Mouse (Mus musculus): ENCODE data around the gene Cyp2ab1. TPM values are rescaled to one million over a fixed set of nuclear protein-coding genes. Genes with fewer than 3 reads are reported as not detected.

Gene Cyp2ab1
- polyA plus RNA-seq, 1 experiment from 2014 or later: not detected

- Histone ChIP-seq H3K9me3 (replicated peaks; ENCODE audit: control insufficient read depth, low read length, poor library complexity, severe bottlenecking) (no peaks in the 10 kb centered on the region), H3K4me1 (ENCODE audit: control insufficient read depth, insufficient read depth, low read length) (no peaks in the 10 kb centered on the region), H3K4me3 (ENCODE audit: low read depth, low read length) (no peak overlapping the region), H3K27ac (ENCODE audit: low read length) (no peak overlapping the region), H3K36me3 (ENCODE audit: control insufficient read depth, insufficient read depth, low read length) (peaks cover 14% of the 10 kb centered on the region; the same call in 1 of the 2 replicates), H3K4me2 (ENCODE audit: low read length) (no peak overlapping the region), H3K27me3 (ENCODE audit: control insufficient read depth, insufficient read depth, low read depth, low read length) (no peaks in the 10 kb centered on the region), H3K9ac (ENCODE audit: low read depth, low read length) (no peak overlapping the region)
- 100% methylated on average over 1 of the region's 1 CpGs for WGBS
- ATAC-seq: no peak
Measured at GRCm38 (mm10) chr16:20345464-20345863, 20.3 kb upstream of the Cyp2ab1 start.

DNA sequence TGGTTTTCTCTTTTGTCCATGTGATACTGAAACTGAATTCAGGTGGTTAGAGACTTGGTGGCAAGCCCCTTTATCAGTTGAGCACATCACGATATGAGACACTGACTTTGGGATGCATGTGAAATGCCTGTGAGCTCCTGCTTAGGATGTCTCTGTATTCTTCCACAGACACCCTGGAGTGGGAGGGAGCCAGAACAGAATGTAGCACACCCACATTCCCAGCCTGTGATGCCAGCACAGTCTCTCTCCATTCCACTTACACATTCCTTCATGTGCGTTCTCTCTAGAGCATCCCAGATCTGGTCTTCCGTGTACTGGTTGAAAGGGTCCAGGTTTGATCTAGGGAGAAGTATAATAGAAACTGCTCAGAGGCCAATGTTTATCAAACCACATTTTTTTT, 13.4 kb upstream of the Cyp2ab1 start:
- no peak for ATAC-seq
- no peaks in the 10 kb centered on the region for H3K4me1 ChIP-seq (ENCODE audit: control insufficient read depth, insufficient read depth, low read length)
- WGBS: 96% methylated on average over 3 of the region's 3 CpGs
- H3K9ac ChIP-seq (ENCODE audit: low read depth, low read length): no peak overlapping the region
- H3K4me3 ChIP-seq (ENCODE audit: low read depth, low read length): no peak overlapping the region
- no peak overlapping the region for H3K4me2 ChIP-seq (ENCODE audit: low read length)
- H3K27me3 ChIP-seq (ENCODE audit: control insufficient read depth, insufficient read depth, low read depth, low read length): no peaks in the 10 kb centered on the region
- H3K27ac ChIP-seq (ENCODE audit: low read length): no peak overlapping the region
- no peaks in the 10 kb centered on the region for H3K9me3 ChIP-seq (replicated peaks; ENCODE audit: control insufficient read depth, low read length, poor library complexity, severe bottlenecking)
- peaks cover 28% of the 10 kb centered on the region for H3K36me3 ChIP-seq (ENCODE audit: control insufficient read depth, insufficient read depth, low read length)

- H3K4me2 ChIP-seq (ENCODE audit: low read length): no peak overlapping the region
- H3K36me3 ChIP-seq (ENCODE audit: control insufficient read depth, insufficient read depth, low read length): peaks cover 49% of the 10 kb centered on the region
- ATAC-seq: no peak
- H3K9me3 ChIP-seq (replicated peaks; ENCODE audit: control insufficient read depth, low read length, poor library complexity, severe bottlenecking): no peaks in the 10 kb centered on the region
- H3K27ac ChIP-seq (ENCODE audit: low read length): no peak overlapping the region
- no peak overlapping the region for H3K4me3 ChIP-seq (ENCODE audit: low read depth, low read length)
- no peaks in the 10 kb centered on the region for H3K4me1 ChIP-seq (ENCODE audit: control insufficient read depth, insufficient read depth, low read length)
- H3K9ac ChIP-seq (ENCODE audit: low read depth, low read length): no peak overlapping the region
- 93% methylated on average over 8 of the region's 8 CpGs for WGBS
- H3K27me3 ChIP-seq (ENCODE audit: control insufficient read depth, insufficient read depth, low read depth, low read length): no peaks in the 10 kb centered on the region
Measured at GRCm38 (mm10) chr16:20334918-20335317, 9.7 kb upstream of the Cyp2ab1 start.

GRCm38 (mm10) chr16:20328306-20328705, 3.1 kb upstream of the Cyp2ab1 start:
- Histone ChIP-seq H3K27ac (ENCODE audit: low read length) (no peak overlapping the region), H3K36me3 (ENCODE audit: control insufficient read depth, insufficient read depth, low read length) (peaks cover 35% of the 10 kb centered on the region), H3K4me3 (ENCODE audit: low read depth, low read length) (no peak overlapping the region), H3K9ac (ENCODE audit: low read depth, low read length) (no peak overlapping the region), H3K9me3 (replicated peaks; ENCODE audit: control insufficient read depth, low read length, poor library complexity, severe bottlenecking) (no peaks in the 10 kb centered on the region), H3K4me1 (ENCODE audit: control insufficient read depth, insufficient read depth, low read length) (no peaks in the 10 kb centered on the region), H3K27me3 (ENCODE audit: control insufficient read depth, insufficient read depth, low read depth, low read length) (no peaks in the 10 kb centered on the region), H3K4me2 (ENCODE audit: low read length) (no peak overlapping the region)
- no peak for ATAC-seq
- WGBS: 85% methylated on average over 5 of the region's 5 CpGs

- H3K4me2 ChIP-seq (ENCODE audit: low read length): no peak overlapping the region
- no peaks in the 10 kb centered on the region for H3K4me1 ChIP-seq (ENCODE audit: control insufficient read depth, insufficient read depth, low read length)
- H3K9ac ChIP-seq (ENCODE audit: low read depth, low read length): no peak overlapping the region
- H3K9me3 ChIP-seq (replicated peaks; ENCODE audit: control insufficient read depth, low read length, poor library complexity, severe bottlenecking): no peaks in the 10 kb centered on the region
- H3K27ac ChIP-seq (ENCODE audit: low read length): no peak overlapping the region
- WGBS: 81% methylated on average over 5 of the region's 5 CpGs
- H3K4me3 ChIP-seq (ENCODE audit: low read depth, low read length): no peak overlapping the region
- no peaks in the 10 kb centered on the region for H3K27me3 ChIP-seq (ENCODE audit: control insufficient read depth, insufficient read depth, low read depth, low read length)
- ATAC-seq: no peak
- H3K36me3 ChIP-seq (ENCODE audit: control insufficient read depth, insufficient read depth, low read length): peaks cover 4% of the 10 kb centered on the region; the same call in 1 of the 2 replicates
Measured at GRCm38 (mm10) chr16:20323907-20324306, 1.3 kb downstream of the Cyp2ab1 start.

- H3K4me1 ChIP-seq (ENCODE audit: control insufficient read depth, insufficient read depth, low read length): no peaks in the 10 kb centered on the region
- no peak overlapping the region for H3K9ac ChIP-seq (ENCODE audit: low read depth, low read length)
- no peak overlapping the region for H3K4me3 ChIP-seq (ENCODE audit: low read depth, low read length)
- H3K9me3 ChIP-seq (replicated peaks; ENCODE audit: control insufficient read depth, low read length, poor library complexity, severe bottlenecking): no peaks in the 10 kb centered on the region
- ATAC-seq: no peak
- H3K36me3 ChIP-seq (ENCODE audit: control insufficient read depth, insufficient read depth, low read length): no peaks in the 10 kb centered on the region
- no peaks in the 10 kb centered on the region for H3K27me3 ChIP-seq (ENCODE audit: control insufficient read depth, insufficient read depth, low read depth, low read length)
- WGBS: 85% methylated on average over 4 of the region's 4 CpGs
- H3K27ac ChIP-seq (ENCODE audit: low read length): no peak overlapping the region
- no peak overlapping the region for H3K4me2 ChIP-seq (ENCODE audit: low read length)
Measured at GRCm38 (mm10) chr16:20322274-20322673, 2.9 kb downstream of the Cyp2ab1 start.

GRCm38 (mm10) chr16:20316770-20317169, 8.4 kb downstream of the Cyp2ab1 start:
- H3K4me2 ChIP-seq (ENCODE audit: low read length): no peak overlapping the region
- H3K27me3 ChIP-seq (ENCODE audit: control insufficient read depth, insufficient read depth, low read depth, low read length): no peaks in the 10 kb centered on the region
- H3K9me3 ChIP-seq (replicated peaks; ENCODE audit: control insufficient read depth, low read length, poor library complexity, severe bottlenecking): no peaks in the 10 kb centered on the region
- H3K9ac ChIP-seq (ENCODE audit: low read depth, low read length): no peak overlapping the region
- no peak for ATAC-seq
- no peak overlapping the region for H3K27ac ChIP-seq (ENCODE audit: low read length)
- 84% methylated on average over 6 of the region's 6 CpGs for WGBS
- H3K4me1 ChIP-seq (ENCODE audit: control insufficient read depth, insufficient read depth, low read length): no peaks in the 10 kb centered on the region
- no peaks in the 10 kb centered on the region for H3K36me3 ChIP-seq (ENCODE audit: control insufficient read depth, insufficient read depth, low read length)
- no peak overlapping the region for H3K4me3 ChIP-seq (ENCODE audit: low read depth, low read length)

DNA sequence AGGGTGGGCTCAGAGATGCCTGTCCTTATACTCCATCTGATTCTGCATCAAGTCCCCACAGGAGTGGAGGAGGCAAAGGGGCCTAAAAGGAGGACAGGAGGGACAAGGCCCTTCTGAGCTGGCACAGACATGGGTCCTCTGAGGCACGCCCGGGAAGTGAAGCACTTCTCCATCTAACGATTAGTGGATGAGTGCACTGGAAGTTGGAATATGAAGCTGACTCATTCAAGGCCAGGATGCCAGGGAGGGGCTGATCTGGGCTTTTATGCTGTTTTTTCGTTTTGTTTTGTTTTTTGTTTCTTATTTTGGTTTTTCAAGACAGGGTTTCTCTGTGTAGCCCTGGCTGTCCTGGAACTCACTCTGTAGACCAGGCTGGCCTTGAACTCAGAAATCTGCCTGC, 9.9 kb downstream of the Cyp2ab1 start:
- no peak overlapping the region for H3K4me3 ChIP-seq (ENCODE audit: low read depth, low read length)
- no peak overlapping the region for H3K9ac ChIP-seq (ENCODE audit: low read depth, low read length)
- H3K9me3 ChIP-seq (replicated peaks; ENCODE audit: control insufficient read depth, low read length, poor library complexity, severe bottlenecking): no peaks in the 10 kb centered on the region
- H3K36me3 ChIP-seq (ENCODE audit: control insufficient read depth, insufficient read depth, low read length): no peaks in the 10 kb centered on the region
- no peak overlapping the region for H3K4me2 ChIP-seq (ENCODE audit: low read length)
- H3K27me3 ChIP-seq (ENCODE audit: control insufficient read depth, insufficient read depth, low read depth, low read length): no peaks in the 10 kb centered on the region
- 85% methylated on average over 4 of the region's 4 CpGs for WGBS
- ATAC-seq: no peak
- H3K27ac ChIP-seq (ENCODE audit: low read length): no peak overlapping the region
- no peaks in the 10 kb centered on the region for H3K4me1 ChIP-seq (ENCODE audit: control insufficient read depth, insufficient read depth, low read length)

DNA sequence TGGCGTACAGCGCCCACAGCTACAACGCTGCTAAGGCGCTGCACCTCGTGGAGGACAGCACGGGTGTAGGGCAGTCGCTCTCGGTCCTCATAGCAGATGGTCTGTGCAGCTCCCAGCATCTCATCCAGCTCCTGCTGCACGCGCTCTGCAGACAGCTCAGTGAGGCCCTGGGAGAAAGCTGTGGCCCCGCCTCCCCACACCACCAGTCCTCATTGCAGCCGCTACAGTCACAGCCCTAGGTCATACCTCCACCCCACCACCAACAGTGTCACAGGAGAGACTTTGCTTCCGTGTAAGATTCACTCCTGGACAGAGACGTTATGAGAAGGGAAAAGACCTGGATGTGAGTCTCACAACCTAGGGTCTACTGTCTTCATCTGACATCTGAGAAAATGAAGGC, 12.9 kb downstream of the Cyp2ab1 start:
- H3K9me3 ChIP-seq (replicated peaks; ENCODE audit: control insufficient read depth, low read length, poor library complexity, severe bottlenecking): no peaks in the 10 kb centered on the region
- no peak for ATAC-seq
- no peak overlapping the region for H3K4me3 ChIP-seq (ENCODE audit: low read depth, low read length)
- H3K4me2 ChIP-seq (ENCODE audit: low read length): no peak overlapping the region
- H3K4me1 ChIP-seq (ENCODE audit: control insufficient read depth, insufficient read depth, low read length): no peaks in the 10 kb centered on the region
- H3K27ac ChIP-seq (ENCODE audit: low read length): no peak overlapping the region
- H3K36me3 ChIP-seq (ENCODE audit: control insufficient read depth, insufficient read depth, low read length): no peaks in the 10 kb centered on the region
- WGBS: 75% methylated on average over 14 of the region's 14 CpGs
- no peak overlapping the region for H3K9ac ChIP-seq (ENCODE audit: low read depth, low read length)
- no peaks in the 10 kb centered on the region for H3K27me3 ChIP-seq (ENCODE audit: control insufficient read depth, insufficient read depth, low read depth, low read length)

Measured in midbrain, embryonic 16.5 days (tissue).